Mouse (Mus musculus) cerebellum, postnatal 4 days (tissue): ENCODE measurements around the gene Daxx.

ENCODE experiments used
- DNase-seq, 2 experiments: peaks; one replicate each; pipeline ENCODE4 v3.0.0; 2022; ENCODE audit warnings: low spot score in 2 of 2, mixed read lengths in 1 of 2

Daxx gene

DNA sequence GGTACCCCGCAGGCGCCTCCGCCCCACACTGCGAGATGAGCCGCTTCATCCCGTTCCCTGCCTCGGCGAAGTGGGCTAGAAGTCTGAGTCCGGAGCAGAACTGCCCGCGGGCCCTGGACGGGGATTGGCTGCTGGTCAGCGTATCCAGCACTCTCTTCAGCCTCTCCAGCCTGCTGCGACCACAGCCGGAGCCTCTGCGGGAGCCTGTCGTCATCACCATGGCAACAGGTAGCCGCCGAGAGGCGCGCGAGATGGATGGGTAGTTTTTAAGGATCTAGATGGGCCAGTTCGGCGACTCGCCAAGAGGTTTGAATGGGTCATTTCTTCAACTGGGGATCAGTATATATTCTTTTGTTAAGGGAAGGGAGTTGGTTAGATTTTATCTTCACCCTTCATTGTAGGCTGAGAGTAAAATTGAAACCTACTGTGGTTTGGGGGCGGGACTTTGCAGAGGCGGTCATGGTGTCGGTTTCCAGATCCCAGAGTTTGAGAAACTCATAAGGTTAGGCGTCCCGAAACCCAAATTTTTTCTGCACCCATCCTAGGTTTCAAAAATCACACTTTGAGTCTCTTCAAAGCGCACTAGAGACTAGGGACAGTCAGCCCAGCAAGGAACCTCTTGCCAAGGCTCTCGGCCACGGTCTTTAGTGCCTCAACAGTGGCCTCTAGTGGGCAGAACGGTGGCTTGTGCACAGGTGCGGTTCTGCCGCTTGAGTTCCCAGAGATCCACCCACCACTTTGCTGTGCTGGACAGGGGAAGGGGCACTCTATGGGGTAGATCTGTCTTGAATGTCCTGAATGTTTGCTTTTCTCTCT lies 11.3 kb downstream of the Daxx start:
- peak; percentile 62 to 83 for DNase-seq

GRCm38 (mm10) chr17:33921361-33921760 lies 12.1 kb downstream of the Daxx start:
- no peak for DNase-seq

- peak in 1 of 2 experiments; percentile 54 for DNase-seq
Measured at GRCm38 (mm10) chr17:33924577-33925283, 15.5 kb downstream of the Daxx start.

DNA sequence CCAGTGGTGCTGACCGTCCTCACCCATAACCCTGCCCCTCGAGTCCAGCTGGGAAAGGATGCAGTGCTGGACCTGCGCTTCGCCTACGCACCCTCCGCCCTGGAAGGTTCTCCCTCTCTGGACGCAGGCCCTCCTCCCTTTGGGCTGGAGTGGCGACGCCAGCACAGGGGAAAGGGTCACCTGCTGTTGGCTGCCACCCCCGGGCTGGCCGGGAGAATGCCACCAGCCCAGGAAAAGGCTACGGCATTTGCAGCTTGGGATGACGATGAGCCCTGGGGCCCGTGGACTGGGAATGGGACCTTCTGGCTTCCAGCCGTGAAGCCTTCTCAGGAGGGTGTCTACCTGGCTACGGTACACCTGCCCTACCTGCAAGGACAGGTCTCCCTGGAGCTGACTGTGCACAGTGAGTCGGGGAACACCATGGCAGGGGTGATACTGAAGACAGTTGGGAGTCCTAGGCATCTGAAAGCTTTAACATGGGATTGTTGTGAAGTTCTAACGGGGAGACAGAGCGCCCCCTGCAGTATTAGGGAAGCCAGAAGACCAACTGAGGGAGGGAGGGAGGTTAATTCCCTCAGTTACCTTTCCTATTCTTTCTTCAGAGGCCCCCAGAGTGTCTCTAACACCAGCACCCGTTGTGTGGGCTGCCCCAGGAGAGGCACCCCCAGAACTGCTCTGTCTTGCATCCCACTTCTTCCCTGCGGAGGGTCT lies 16.3 kb downstream of the Daxx start:
- DNase-seq: no peak

DNA sequence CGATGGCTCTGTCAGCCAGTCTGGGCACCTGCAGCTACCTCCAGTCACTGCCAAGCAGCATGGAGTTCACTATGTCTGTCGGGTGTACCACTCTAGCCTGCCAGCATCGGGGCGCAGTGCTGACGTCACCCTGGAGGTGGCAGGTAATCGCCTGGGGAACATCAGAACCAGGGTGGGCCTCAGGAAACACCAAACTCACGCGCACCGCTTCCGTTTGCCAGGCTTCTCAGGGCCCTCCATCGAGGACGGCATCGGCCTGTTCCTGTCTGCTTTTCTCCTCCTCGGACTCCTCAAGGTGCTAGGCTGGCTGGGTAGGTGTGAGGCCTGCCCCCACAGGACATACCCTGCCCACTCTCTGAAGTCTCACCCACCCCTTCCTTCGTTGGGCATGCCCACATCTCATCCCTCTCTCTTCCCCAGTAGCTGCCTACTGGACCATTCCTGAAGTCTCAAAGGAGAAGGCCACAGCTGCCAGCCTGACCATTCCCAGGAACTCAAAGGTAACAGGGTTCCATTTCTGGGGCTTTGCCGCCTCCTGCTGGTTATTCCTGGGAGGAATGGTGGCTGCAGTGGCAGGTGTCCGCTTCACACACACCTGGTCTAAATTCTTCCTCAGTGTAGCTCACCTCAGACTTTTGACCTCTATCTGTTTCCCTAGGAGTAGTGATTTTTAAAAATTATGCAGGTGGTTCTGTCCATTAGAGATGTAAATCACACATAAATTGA lies 17.2 kb downstream of the Daxx start:
- DNase-seq: no peak

DNA sequence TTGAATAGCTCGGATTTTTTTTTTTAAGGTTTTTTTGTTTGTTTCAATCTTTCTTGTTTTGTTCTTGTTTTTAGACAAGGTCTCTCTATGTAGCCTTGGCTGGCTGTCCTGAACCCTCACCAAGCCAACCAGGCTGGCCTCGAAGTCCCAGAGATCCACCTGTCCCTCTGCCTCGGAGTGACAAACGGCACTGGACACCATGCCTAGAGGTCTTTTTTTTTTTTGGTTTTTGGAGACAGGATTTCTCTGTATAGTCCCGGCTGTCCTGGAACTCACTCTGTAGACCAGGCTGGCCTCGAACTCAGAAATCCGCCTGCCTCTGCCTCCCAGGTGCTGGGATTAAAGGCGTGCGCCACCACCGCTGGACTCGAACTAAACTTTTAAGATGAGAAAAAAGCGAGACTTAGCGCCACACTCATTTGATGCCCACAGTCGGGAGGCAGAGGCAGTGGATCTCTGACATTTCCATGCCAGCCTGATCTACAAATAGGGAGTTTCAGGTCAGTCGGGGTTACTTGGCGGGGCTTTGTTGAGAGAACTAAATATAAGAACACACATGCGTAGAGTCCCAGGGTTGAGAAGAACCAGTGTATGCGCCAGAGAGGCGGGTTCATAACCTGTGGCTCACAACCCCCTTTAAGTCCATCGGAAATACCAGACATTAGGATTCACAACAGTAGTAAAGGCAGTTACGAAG lies 19.2 kb downstream of the Daxx start:
- no peak for DNase-seq

- DNase-seq: peak; percentile 94 to 98
Measured at GRCm38 (mm10) chr17:33929371-33930279, 20.4 kb downstream of the Daxx start, which contains the start of gene Rgl2. TSS of gene Rgl2 (plus strand) at chr17:33929543.

GRCm38 (mm10) chr17:33930280-33931158 lies 21.3 kb downstream of the Daxx start:
- DNase-seq: peak in 1 of 2 experiments; percentile 40

- DNase-seq: no peak
Measured at GRCm38 (mm10) chr17:33931159-33931866, 22.1 kb downstream of the Daxx start.

DNA sequence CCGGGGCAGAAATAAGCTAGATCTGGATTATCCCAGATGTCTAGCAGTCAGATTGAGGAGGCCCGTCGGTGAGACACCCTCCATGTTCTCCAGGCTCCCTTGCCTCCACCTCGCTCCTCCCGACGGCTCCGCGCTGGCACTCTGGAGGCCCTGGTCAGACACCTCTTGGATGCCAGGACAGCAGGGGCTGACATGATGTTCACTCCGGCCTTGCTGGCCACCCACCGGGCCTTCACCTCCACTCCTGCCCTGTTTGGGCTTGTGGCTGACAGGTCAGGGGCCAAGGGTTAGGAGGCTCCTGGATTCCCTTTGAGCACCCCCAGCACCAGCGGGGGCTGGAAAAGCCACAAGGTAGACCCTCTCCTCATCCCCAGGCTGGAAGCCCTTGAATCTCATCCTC lies 22.7 kb downstream of the Daxx start:
- DNase-seq: no peak

DNA sequence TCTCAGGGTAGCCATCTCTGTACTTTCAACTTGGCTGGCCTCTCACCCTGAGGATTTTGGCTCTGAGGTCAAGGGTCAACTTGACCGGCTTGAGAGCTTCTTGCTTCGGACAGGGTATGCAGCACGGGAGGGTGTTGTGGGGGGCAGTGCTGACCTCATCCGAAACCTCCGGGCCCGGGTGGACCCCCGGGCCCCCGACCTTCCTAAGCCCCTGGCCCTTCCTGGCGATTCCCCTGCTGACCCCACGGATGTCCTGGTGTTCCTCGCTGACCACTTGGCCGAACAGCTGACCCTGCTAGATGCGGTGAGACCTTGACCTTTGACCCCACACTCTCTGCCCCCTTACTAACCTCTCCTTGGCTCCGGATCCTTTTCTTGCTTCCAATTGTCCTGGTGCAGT lies 23.2 kb downstream of the Daxx start:
- no peak for DNase-seq

DNA sequence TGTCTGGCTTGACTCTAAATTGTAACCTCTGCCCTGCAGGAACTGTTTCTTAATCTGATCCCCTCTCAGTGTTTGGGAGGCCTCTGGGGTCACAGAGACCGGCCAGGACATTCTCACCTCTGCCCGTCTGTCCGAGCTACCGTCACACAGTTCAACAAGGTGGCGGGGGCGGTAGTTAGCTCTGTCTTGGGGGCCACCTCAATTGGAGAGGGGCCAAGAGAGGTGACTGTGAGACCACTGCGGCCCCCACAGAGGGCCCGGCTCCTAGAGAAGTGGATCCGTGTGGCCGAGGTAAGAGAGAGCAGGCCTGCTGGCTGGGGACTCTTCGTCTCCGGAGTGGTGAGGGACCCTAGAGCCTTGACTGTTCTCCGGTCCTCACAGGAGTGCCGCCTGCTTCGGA lies 23.8 kb downstream of the Daxx start:
- DNase-seq: no peak

DNA sequence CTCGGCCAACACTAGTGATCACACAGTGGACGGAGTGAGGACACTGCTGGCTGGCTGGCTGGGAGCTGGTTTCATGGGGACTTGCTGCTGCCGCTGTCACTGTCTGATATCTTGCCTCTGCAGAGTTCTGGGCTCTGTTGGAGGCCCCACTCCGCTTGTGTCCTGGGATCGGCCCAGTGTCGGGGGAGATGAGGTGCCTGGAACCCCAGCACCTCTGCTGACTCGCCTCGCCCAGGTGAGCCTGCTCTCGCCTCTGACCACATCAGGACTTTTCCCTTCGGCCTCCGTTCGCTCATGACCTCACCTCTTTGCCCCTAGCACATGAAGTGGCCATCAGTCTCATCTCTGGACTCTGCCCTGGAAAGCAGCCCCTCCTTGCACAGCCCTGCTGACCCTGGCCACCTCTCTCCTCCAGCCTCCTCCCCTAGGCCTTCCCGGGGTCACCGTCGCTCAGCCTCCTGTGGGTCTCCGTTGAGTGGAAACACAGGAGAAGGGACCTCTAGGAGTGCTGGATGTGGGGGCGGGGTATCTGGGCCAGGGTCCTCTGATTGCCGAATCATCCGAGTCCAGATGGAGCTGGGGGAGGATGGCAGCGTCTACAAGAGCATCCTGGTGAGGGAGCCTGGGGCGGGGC lies 26.3 kb downstream of the Daxx start:
- no peak for DNase-seq

- no peak for DNase-seq
Measured at GRCm38 (mm10) chr17:33936993-33937392, 27.8 kb downstream of the Daxx start.

DNA sequence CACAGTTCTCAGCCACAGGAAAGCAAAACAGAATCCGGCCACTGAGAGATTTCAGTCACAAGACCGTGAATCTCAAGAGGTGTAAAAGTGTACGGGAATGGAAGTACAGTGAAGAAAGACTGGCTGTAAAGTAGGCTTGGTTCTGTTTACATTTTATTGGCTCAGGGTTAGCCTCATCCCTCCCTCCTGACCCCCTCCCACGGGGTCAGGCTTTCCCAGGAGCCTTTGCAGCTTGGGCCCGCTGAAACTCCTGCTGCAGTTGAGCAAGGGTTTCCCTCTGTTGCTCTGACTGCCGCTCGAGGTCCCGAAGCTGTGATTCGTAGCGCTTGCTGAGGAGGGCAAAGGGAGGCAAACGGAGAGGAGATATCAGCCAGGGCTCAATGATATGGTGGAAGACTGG lies 29.6 kb downstream of the Daxx start:
- no peak for DNase-seq

- peak; percentile 69 to 83 for DNase-seq
Measured at GRCm38 (mm10) chr17:33940206-33940805, 31.1 kb downstream of the Daxx start, which contains the start of the genes Pfdn6 and Wdr46. TSS of gene Pfdn6 (minus strand) at chr17:33940343. TSS of gene Wdr46 (plus strand) at chr17:33940660.

DNA sequence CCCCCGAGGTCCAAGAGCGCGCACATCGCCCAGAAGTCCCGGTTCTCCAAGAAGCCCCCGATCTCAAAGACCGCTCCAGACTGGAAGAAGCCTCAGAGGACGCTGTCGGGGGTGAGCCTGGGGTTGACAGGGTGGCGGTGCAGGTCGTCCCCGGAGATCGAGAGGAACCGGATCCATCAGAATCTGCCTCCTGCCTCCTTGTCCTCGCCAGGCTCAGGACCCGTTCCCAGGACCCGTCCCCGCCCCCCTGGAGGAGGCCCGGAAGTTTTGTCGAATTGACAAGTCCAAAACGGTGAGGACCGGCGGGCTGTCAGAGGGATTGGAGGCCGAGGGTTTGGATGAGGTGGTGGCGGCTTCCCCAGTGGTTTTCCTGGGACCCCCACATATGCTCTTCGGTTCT lies 31.8 kb downstream of the Daxx start:
- DNase-seq: no peak
